Mouse (Mus musculus) MEL (cell line): ENCODE results near the gene Ring1. TPM values are rescaled to one million over a fixed set of nuclear protein-coding genes. Genes with fewer than 3 reads are reported as not detected.

Source experiments
- DNase-seq: peaks from one replicate; pipeline ENCODE4 v3.0.0; 2011; ENCODE audit warnings: low read depth, low spot score
- H3K27ac ChIP-seq: 2 replicates; pipeline ENCODE4 v1.5.1; 2012; ENCODE audit warnings: low read depth, mild to moderate bottlenecking, control low read depth, low read length, moderate library complexity; ENCODE audit not compliant: control insufficient read depth
- H3K27me3 ChIP-seq, 2 experiments: fragments of 150-350 bp in 1 of 2; sonication (generic) in 1 of 2; 2 replicates each; pipeline ENCODE4 v1.6.1; 2012; ENCODE audit warnings: low read length in 2 of 2, mild to moderate bottlenecking in 2 of 2, improper control_type of control experiment in 1 of 2, moderate library complexity in 1 of 2; ENCODE audit not compliant: insufficient read depth in 2 of 2, control insufficient read depth in 1 of 2
- H3K36me3 ChIP-seq, 2 experiments: 2 replicates each; pipeline ENCODE4 v1.6.1; 2012 to 2014; ENCODE audit warnings: low read length in 2 of 2, improper control_type of control experiment in 1 of 2, inconsistent platforms in 1 of 2, mild to moderate bottlenecking in 1 of 2; ENCODE audit not compliant: insufficient read depth in 2 of 2, control insufficient read depth in 1 of 2
- H3K4me1 ChIP-seq, 2 experiments: fragments of 150-350 bp in 1 of 2; sonication (generic) in 1 of 2; 2 replicates each; pipeline ENCODE4 v1.6.1; 2012; ENCODE audit warnings: low read length in 2 of 2, improper control_type of control experiment in 1 of 2, mild to moderate bottlenecking in 1 of 2; ENCODE audit not compliant: insufficient read depth in 2 of 2, control insufficient read depth in 1 of 2
- H3K4me3 ChIP-seq, 2 experiments: fragments of 150-350 bp in 1 of 2; sonication (generic) in 1 of 2; 2 replicates each; pipeline ENCODE4 v1.5.1; 2012; ENCODE audit warnings: low read depth in 2 of 2, low read length in 2 of 2, mild to moderate bottlenecking in 2 of 2, moderate library complexity in 2 of 2, control low read depth in 1 of 2, improper control_type of control experiment in 1 of 2; ENCODE audit not compliant: control insufficient read depth in 1 of 2, insufficient read depth in 1 of 2
- H3K79me2 ChIP-seq: 2 replicates; pipeline ENCODE4 v1.6.1; 2012; ENCODE audit warnings: mild to moderate bottlenecking, low read length, moderate library complexity; ENCODE audit not compliant: control insufficient read depth, poor library complexity, insufficient read depth
- H3K9ac ChIP-seq: 2 replicates; pipeline ENCODE4 v1.6.1; 2012; ENCODE audit warnings: low read depth, mild to moderate bottlenecking, control low read depth, low read length, moderate library complexity; ENCODE audit not compliant: control insufficient read depth, poor library complexity, severe bottlenecking
- H3K9me3 ChIP-seq: fragments of 150-350 bp; sonication (generic); replicated peaks from 2 replicates; pipeline ENCODE4 v1.6.1; 2012; ENCODE audit warnings: mild to moderate bottlenecking, low read length, improper control_type of control experiment, moderate library complexity; ENCODE audit not compliant: insufficient read depth
- BHLHE40 ChIP-seq: IDR thresholded peaks from 2 replicates; pipeline ENCODE4 v1.6.1; 2012; ENCODE audit warnings: low read depth, mild to moderate bottlenecking, inconsistent platforms, low read length, improper control_type of control experiment, borderline replicate concordance
- CHD1 ChIP-seq: IDR thresholded peaks from 2 replicates; pipeline ENCODE4 v1.6.1; 2012; ENCODE audit warnings: low read depth, mild to moderate bottlenecking, inconsistent platforms, low read length, improper control_type of control experiment
- ELF1 ChIP-seq: IDR thresholded peaks from 2 replicates; pipeline ENCODE4 v1.6.1; 2014; ENCODE audit warnings: low read depth, mild to moderate bottlenecking, inconsistent platforms, low read length, improper control_type of control experiment, moderate library complexity
- MAZ ChIP-seq: IDR thresholded peaks from 2 replicates; pipeline ENCODE4 v1.6.1; 2012; ENCODE audit warnings: low read depth, mild to moderate bottlenecking, inconsistent platforms, low read length, improper control_type of control experiment
- MXI1 ChIP-seq: IDR thresholded peaks from 2 replicates; pipeline ENCODE4 v1.6.1; 2011; ENCODE audit warnings: mild to moderate bottlenecking, low read depth, low read length, improper control_type of control experiment
- MYC ChIP-seq: IDR thresholded peaks from 2 replicates; pipeline ENCODE4 v1.6.1; 2011; ENCODE audit warnings: low read depth, mild to moderate bottlenecking, low read length, improper control_type of control experiment, moderate library complexity
- NELFE ChIP-seq: IDR thresholded peaks from 2 replicates; pipeline ENCODE4 v1.6.1; 2011; ENCODE audit warnings: low read depth, low read length, improper control_type of control experiment
- NRF1 ChIP-seq: IDR thresholded peaks from 2 replicates; pipeline ENCODE4 v1.6.1; 2014; ENCODE audit warnings: low read depth, mild to moderate bottlenecking, inconsistent platforms, low read length, improper control_type of control experiment, moderate library complexity; ENCODE audit not compliant: poor library complexity, insufficient read depth, severe bottlenecking
- POLR2A ChIP-seq, 2 experiments: IDR thresholded peaks; 2 replicates each; pipeline ENCODE4 v1.6.1; 2011 to 2012; ENCODE audit warnings: low read length in 2 of 2, mild to moderate bottlenecking in 2 of 2, control low read depth in 1 of 2, improper control_type of control experiment in 1 of 2, low read depth in 1 of 2, moderate library complexity in 1 of 2; ENCODE audit not compliant: control insufficient read depth in 1 of 2, insufficient read depth in 1 of 2, poor library complexity in 1 of 2
- POLR2AphosphoS2 ChIP-seq: IDR thresholded peaks from 2 replicates; pipeline ENCODE4 v1.6.1; 2011; ENCODE audit warnings: low read length, improper control_type of control experiment
- SIN3A ChIP-seq: IDR thresholded peaks from 2 replicates; pipeline ENCODE4 v1.6.1; 2012; ENCODE audit warnings: low read length, improper control_type of control experiment, inconsistent platforms
- SMC3 ChIP-seq: IDR thresholded peaks from 2 replicates; pipeline ENCODE4 v1.6.1; 2011; ENCODE audit warnings: low read depth, low read length, improper control_type of control experiment
- TAL1 ChIP-seq: IDR thresholded peaks from 2 replicates; pipeline ENCODE4 v1.6.1; 2012; ENCODE audit warnings: mild to moderate bottlenecking, inconsistent platforms, low read length, moderate library complexity, mixed read lengths
- TCF12 ChIP-seq: IDR thresholded peaks from 2 replicates; pipeline ENCODE4 v1.6.1; 2014; ENCODE audit warnings: low read depth, mild to moderate bottlenecking, inconsistent platforms, low read length, improper control_type of control experiment, moderate library complexity
- UBTF ChIP-seq: IDR thresholded peaks from 2 replicates; pipeline ENCODE4 v1.6.1; 2012; ENCODE audit warnings: low read depth, mild to moderate bottlenecking, inconsistent platforms, low read length, improper control_type of control experiment, moderate library complexity, borderline replicate concordance; ENCODE audit not compliant: insufficient read depth
- USF1 ChIP-seq: IDR thresholded peaks from 2 replicates; pipeline ENCODE4 v1.6.1; 2014; ENCODE audit warnings: low read depth, mild to moderate bottlenecking, inconsistent platforms, low read length, improper control_type of control experiment, moderate library complexity
- ZMIZ1 ChIP-seq: IDR thresholded peaks from 2 replicates; pipeline ENCODE4 v1.6.1; 2012; ENCODE audit warnings: low read depth, mild to moderate bottlenecking, inconsistent platforms, low read length, improper control_type of control experiment, moderate library complexity
- polyA plus RNA-seq, 2 experiments: library from polyadenylated mRNA; stranded (reverse) in 1 of 2; unstranded in 1 of 2; fragments of >175 nt in 1 of 2; fragments of >200 nt in 1 of 2; gene quantifications; 2 replicates each; pipeline versions ENCODE4 v1.2.1 to v1.2.4; 2012; ENCODE audit warnings: low replicate concordance in 2 of 2, low read depth in 1 of 2; ENCODE audit not compliant: insufficient read length in 2 of 2, insufficient read depth in 1 of 2, missing spikeins in 1 of 2
- total RNA-seq: library from RNA; depleted of rRNA; stranded (reverse); fragments of 300-350 nt; gene quantifications from 2 replicates; pipeline ENCODE4 v1.2.3, GENCODE M21; 2012

The Ring1 gene
- total and polyA plus RNA-seq, 3 experiments = 18.3 to 28.4 TPM; not detected in 1

DNA sequence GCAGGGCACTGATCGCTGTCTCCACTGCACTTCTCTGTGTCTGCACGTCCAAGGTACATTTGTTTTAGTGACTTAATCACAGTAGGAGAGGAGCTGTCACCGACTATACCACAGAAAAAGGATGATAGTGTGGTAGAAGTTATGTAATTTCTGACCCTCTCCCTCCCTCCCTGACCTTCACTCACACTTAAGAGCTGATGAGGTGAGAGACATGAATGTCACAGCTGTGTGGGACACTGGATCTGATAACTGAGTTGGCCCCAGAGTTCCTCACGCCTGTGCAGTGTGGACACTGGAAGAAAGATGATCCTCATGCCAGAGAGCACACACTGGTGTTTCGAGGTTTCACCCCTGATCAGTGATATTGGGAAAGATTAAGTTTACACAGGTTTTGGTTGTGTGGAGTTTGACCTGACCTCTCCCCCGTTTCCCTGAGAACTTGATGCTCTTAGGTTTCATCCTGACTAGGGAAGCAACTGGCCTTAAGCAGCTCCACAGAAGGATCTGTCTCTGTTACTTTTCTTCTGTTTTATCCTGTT, 44.9 kb downstream of the Ring1 start:
- no peak overlapping the region for H3K4me3 ChIP-seq
- no peaks in the 10 kb centered on the region for H3K79me2 ChIP-seq
- H3K9ac ChIP-seq = no peak overlapping the region
- TF ChIP-seq TAL1 (no peak), UBTF (no peak), NRF1 (no peak), CHD1 (no peak), ELF1 (no peak), MAZ (no peak), MXI1 (no peak), MYC (no peak), POLR2AphosphoS2 (no peak)
- no peak for DNase-seq
- no peaks in the 10 kb centered on the region for H3K36me3 ChIP-seq
- H3K27ac ChIP-seq = no peak overlapping the region
- no peaks in the 10 kb centered on the region for H3K4me1 ChIP-seq
- no peaks in the 10 kb centered on the region for H3K9me3 ChIP-seq
- peaks cover 0 to 1% of the 10 kb centered on the region in 2 experiments; a peak in 1 of 4 replicates for H3K27me3 ChIP-seq

DNA sequence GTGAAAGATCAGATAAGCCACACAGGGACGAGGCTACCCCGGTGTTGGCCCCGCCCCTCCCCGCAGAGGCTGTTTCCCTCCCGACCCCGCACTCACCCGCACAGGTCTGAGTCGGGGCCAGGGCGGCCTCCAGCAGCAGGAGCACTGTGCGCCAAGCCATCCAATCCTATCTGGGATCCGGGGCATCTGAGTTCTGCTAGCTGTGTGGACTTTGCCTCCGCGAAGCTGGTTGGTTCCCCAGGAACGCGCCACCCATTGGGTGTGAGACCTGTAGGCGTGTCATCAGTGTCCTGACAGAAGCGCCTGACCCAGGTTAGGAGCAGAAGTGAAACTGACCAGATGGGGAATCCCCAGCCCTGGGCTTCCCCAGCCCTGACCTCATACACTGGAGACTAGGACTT, 45.8 kb downstream of the Ring1 start:
- H3K79me2 ChIP-seq = no peaks in the 10 kb centered on the region
- TF ChIP-seq NELFE (0 out of 2 replicates have a peak, but pooled peaks have one; percentile 8), MXI1 (no peak)
- peak overlapping the region; percentile 54 for H3K9ac ChIP-seq
- DNase-seq = peak; percentile 49
- H3K9me3 ChIP-seq = no peaks in the 10 kb centered on the region
- no peaks in the 10 kb centered on the region for H3K4me1 ChIP-seq
- no peaks in the 10 kb centered on the region for H3K36me3 ChIP-seq
- H3K27me3 ChIP-seq = peaks cover under 1 to 1% of the 10 kb centered on the region in 2 experiments; a peak in 2 of 4 replicates
- peak overlapping the region in 1 of 2 experiments; percentile 59; a peak in 2 of 4 replicates for H3K4me3 ChIP-seq
- no peak overlapping the region for H3K27ac ChIP-seq

DNA sequence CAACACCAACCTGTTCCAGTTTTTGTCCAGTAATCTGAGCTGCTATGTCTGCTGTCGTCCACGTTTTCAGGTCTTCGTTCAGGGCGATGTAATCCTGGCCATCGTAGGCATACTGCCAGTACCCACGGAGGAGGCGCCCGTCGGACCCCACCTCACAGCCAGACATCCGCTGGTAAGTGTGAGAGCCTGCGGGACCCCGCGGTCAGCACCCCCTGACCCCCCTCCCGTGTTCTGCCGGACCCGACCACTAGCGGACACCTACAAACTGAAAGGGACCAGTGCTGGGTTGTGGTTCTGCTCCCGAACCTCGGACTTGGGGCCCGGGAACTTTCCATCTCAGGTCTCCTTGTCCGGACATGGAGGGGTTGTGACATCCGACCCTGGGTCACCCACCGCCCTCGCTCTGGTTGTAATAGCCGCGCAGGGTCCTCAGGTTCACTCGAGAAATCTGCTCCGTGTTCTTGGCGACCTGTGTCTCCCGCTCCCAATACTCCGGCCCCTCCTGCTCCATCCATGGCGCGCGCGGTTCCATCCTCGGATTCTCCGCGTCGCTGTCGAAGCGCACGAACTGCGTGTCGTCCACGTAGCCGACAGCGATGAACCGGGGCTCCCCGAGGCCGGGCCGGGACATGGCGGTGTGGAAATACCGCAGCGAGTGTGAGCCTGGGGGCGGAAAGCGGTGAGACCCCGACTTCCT, 46.5 kb downstream of the Ring1 start:
- peaks cover 1% of the 10 kb centered on the region in 2 experiments; a peak in 2 of 4 replicates for H3K27me3 ChIP-seq
- H3K4me3 ChIP-seq = peak overlapping the region; percentile 37 to 59; a peak in 3 of 4 replicates
- no peak overlapping the region for H3K27ac ChIP-seq
- DNase-seq = no peak
- H3K79me2 ChIP-seq = no peaks in the 10 kb centered on the region
- H3K36me3 ChIP-seq = no peaks in the 10 kb centered on the region
- peak overlapping the region; percentile 54 for H3K9ac ChIP-seq
- no peaks in the 10 kb centered on the region for H3K4me1 ChIP-seq
- H3K9me3 ChIP-seq = no peaks in the 10 kb centered on the region
- TF ChIP-seq ZMIZ1 (no peak), POLR2A (IDR thresholded peaks at IDR 0.05; ENCODE audit: control insufficient read depth in 1 of 2, insufficient read depth in 1 of 2, low read depth in 1 of 2, low read length in 2 of 2, poor library complexity in 1 of 2) (no peak), USF1 (no peak), TCF12 (no peak), SIN3A (no peak), BHLHE40 (no peak), MXI1 (no peak), UBTF (no peak), SMC3 (no peak)
